Mouse (Mus musculus) kidney, embryonic 14.5 days (tissue): ENCODE results near the gene Elfn1. TPM values are rescaled to one million over a fixed set of nuclear protein-coding genes. Genes with fewer than 3 reads are reported as not detected.

Source experiments
- ATAC-seq: fragments of 200-750 bp; cut with Nextera tagmentation; 2 replicates; pipeline ENCODE4 v1.8.0; 2017; ENCODE audit warnings: moderate number of reproducible peaks, mild to moderate bottlenecking, moderate TSS enrichment, moderate library complexity; ENCODE audit not compliant: low FRiP score, low TSS enrichment
- H3K27ac ChIP-seq: fragments of 300-500 bp; sonication (generic); 2 replicates; pipeline ENCODE4 v1.5.1; 2014; ENCODE audit warnings: low read depth, mild to moderate bottlenecking, low read length, moderate library complexity, mixed read lengths
- H3K27me3 ChIP-seq: fragments of 300-500 bp; sonication (generic); 2 replicates; pipeline ENCODE4 v1.6.1; 2014; ENCODE audit warnings: mild to moderate bottlenecking, low read length; ENCODE audit not compliant: control insufficient read depth, insufficient read depth
- H3K36me3 ChIP-seq: fragments of 300-500 bp; sonication (generic); 2 replicates; pipeline ENCODE4 v1.6.1; 2014; ENCODE audit warnings: low read length, mixed read lengths; ENCODE audit not compliant: control insufficient read depth, insufficient read depth
- H3K4me1 ChIP-seq: fragments of 300-500 bp; sonication (generic); 2 replicates; pipeline ENCODE4 v1.6.1; 2014; ENCODE audit warnings: low read length, mixed read lengths; ENCODE audit not compliant: control insufficient read depth, insufficient read depth
- H3K4me2 ChIP-seq: fragments of 300-500 bp; sonication (generic); replicated peaks from 2 replicates; pipeline ENCODE4 v1.6.1; 2014; ENCODE audit warnings: low read depth, mild to moderate bottlenecking, low read length
- H3K4me3 ChIP-seq: fragments of 300-500 bp; sonication (generic); 2 replicates; pipeline ENCODE4 v1.5.1; 2014; ENCODE audit warnings: mild to moderate bottlenecking, low read length
- H3K9ac ChIP-seq: fragments of 300-500 bp; sonication (generic); 2 replicates; pipeline ENCODE4 v1.6.1; 2014; ENCODE audit warnings: low read depth, mild to moderate bottlenecking, low read length, moderate library complexity
- H3K9me3 ChIP-seq: fragments of 300-500 bp; sonication (generic); 2 replicates; pipeline ENCODE4 v1.6.1; 2016; ENCODE audit warnings: low read length; ENCODE audit not compliant: control insufficient read depth
- WGBS: fragments of 180-500 bp; shearing (Covaris S2); extraction: QIAGEN DNeasy Blood & Tissue Kit; methylation state at CpG from one replicate; pipeline ENCODE4 v1.1.7; 2014; 5-methylcytosine and 5-hydroxymethylcytosine counted together
- polyA plus RNA-seq: library from polyadenylated mRNA; unstranded; fragments of >200 nt; fragmentation: Nextera tagmentation; extraction: Ambion mirVana; gene quantifications from 2 replicates; pipeline ENCODE4 v1.2.1, GENCODE M21; 2014

The Elfn1 gene
- polyA plus RNA-seq, 1 experiment from 2014 or later = 0.14 TPM

DNA sequence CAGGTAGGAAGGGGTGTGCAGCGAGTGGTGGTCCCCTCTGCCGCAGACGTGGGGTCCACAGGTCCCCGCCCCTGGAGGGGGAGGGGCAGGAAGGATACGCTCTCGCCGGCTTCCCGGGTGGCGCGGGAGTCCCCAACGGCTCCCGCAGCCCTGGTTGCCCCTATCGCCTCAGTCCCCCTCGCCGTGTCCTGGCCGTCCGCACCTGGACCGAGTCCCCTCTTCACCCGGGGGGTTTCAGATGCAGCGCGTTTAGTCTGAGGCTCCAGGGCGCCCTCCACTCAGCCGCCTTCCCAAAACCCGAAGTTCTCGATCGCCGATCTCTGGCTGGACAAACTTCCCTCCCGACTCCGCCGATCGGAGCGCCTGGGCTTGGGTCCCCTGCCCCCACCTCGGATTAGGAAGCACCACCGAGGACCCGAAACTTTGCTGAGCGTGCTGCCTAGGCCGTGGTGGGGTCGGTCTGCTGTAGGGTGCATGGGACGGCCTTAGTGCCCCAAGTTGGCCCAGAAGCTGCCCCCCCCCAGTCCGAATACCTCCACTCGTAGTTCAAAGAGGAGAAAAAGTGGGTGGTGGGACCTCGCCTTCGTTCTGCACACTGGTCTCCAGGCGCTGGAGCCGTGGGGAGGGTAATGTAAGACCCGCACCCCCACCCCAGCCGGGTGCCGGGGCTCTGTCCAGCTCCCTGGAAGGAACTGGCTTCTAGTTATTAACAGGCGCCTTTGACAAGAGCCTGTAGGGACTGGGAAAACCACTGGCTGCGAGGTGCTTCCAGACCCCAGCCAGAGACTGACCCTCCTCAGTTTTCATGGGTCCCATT is 1.3 kb downstream of the Elfn1 start:
- under 1% methylated on average over 48 of the region's 50 CpGs for WGBS
- peak overlapping the region; percentile 99 for H3K4me2 ChIP-seq
- H3K9me3 ChIP-seq = no peaks in the 10 kb centered on the region
- 0 out of 2 replicates have a peak, but pooled peaks have one; percentile 2 for ATAC-seq
- H3K4me3 ChIP-seq = peak overlapping the region; percentile 51
- peaks cover 29% of the 10 kb centered on the region for H3K4me1 ChIP-seq
- H3K9ac ChIP-seq = peak overlapping the region; percentile 55
- no peak overlapping the region for H3K27ac ChIP-seq
- no peaks in the 10 kb centered on the region for H3K36me3 ChIP-seq
- H3K27me3 ChIP-seq = peaks cover 86% of the 10 kb centered on the region

DNA sequence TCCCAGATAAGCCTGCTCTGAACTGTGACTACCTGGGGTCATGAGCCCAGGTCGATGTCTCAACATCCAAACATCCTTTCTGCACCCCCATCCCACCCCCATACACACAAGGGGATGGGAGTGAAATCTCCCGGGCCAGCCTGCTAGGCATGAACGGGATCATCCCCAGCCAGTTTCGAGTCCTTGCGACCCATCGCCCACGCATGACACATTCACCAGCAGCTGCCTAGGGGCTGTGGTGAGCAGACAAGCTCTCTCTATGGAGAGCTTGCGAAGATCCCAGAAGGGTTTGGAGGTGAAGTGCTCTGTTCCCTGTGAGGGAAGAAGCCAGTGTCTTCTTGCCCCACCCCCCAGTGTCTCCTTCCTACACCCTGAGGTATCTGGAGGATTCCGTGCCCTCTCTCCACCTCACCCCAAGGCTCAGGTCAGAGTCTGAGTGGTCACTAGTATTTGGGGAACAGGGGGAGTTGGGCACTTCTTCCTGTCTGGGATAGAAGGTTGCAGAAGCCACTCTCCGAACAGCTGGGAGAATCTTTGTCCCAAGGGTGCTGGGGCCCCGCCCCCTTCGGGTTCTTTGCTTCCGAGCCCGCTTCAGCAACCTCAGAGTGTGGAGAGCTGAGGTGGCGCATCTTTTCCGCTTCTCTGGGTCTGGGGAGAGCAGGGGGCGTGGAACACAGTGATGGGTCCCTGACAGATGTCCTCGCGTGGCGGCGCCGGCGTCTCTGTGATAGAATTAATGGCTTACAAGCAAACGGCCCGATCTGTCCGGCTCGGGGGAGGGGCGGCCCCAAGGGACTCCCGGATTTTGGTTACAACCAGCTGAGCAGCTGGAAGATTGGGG is 2.2 kb downstream of the Elfn1 start:
- Histone ChIP-seq H3K4me2 (peak overlapping the region; percentile 27), H3K4me1 (peaks cover 29% of the 10 kb centered on the region), H3K27me3 (peaks cover 90% of the 10 kb centered on the region), H3K9ac (no peak overlapping the region), H3K36me3 (no peaks in the 10 kb centered on the region), H3K4me3 (peak overlapping the region; percentile 18), H3K27ac (no peak overlapping the region), H3K9me3 (no peaks in the 10 kb centered on the region)
- ATAC-seq = no peak
- 1% methylated on average over 29 of the region's 29 CpGs for WGBS

DNA sequence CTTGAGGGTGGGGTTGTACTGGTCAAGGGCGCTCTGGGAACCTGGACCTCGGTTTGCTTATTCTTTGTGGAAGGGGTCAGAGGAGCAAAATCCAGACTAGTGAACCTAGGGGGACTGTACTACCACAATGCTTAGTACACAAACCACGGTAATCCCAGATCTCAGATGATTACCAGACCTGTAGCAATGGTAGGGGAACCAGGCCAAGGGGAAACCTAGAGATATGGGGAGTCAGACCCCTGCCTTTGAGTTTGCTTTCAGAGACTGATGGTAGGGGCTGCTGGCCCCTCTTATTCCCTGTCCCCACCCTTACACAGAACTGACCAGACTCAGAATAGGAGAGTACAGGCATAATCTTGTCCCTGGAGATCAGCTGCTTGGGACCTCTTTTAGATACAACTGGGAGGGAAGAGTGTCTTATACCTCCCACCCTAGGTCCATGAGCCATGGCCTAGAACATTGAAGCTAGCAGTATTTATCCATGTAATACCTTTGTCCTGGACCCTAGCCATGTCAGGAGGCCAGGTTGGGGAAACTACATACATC is 3.1 kb downstream of the Elfn1 start:
- no peak for ATAC-seq
- peaks cover 92% of the 10 kb centered on the region for H3K27me3 ChIP-seq
- no peak overlapping the region for H3K27ac ChIP-seq
- peaks cover 29% of the 10 kb centered on the region for H3K4me1 ChIP-seq
- H3K4me2 ChIP-seq = no peak overlapping the region
- 7% methylated on average over 3 of the region's 3 CpGs for WGBS
- no peak overlapping the region for H3K4me3 ChIP-seq
- H3K36me3 ChIP-seq = no peaks in the 10 kb centered on the region
- H3K9ac ChIP-seq = no peak overlapping the region
- H3K9me3 ChIP-seq = no peaks in the 10 kb centered on the region

DNA sequence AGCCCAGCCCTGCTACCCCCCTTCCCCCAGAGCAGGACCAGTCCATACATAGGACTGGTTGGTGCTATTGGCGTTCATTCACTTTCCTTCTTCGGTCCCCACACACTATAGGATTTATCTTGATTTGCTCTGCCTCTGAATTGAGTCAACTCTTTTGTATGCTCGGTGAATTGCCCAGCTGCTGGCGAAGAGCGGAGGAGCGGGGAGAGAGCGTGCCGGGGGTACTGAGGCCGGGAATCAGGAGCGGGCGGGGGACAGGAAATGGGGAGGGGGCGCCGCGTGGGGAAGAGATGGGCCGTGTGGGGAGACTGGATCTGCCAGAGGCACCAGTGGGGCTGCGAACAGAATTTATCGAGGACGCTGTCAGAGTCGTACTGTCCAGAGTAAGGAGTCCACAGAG is 3.8 kb downstream of the Elfn1 start:
- H3K9me3 ChIP-seq = no peaks in the 10 kb centered on the region
- WGBS = 4% methylated on average over 17 of the region's 19 CpGs

DNA sequence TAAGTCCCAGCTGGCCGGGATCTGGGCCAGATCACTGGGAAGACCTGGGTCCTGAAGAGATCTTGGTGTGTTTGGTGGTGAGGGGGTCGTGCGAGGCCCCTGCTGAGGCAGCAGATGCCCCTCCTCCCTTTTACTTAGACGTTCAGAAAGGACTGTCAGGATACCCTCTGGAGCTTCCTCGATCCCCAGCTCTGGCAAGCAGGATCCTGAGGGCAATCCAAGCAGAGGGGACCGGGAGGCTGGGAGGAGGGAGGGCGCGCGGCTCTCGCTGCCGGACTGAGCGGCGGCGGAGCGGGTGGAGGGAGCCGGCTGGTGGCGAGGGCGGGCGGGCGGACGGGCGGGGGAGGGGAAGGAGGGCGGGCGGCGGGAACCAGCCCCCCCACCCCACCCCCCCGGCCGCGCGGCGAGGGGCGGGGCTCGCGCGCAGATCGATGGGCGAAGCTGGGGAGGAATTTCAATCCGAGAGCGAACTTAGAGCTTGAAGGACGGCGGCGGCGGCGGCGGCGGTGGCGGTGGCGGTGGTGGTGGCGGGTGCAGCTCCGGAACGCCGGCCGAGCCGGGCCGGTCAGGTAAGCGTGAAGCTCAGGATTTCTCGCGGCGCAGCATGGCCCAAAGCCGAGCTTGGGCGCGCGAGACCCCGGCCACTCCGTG is 4.5 kb downstream of the Elfn1 start:
- no peak for ATAC-seq
- no peaks in the 10 kb centered on the region for H3K9me3 ChIP-seq
- peak overlapping the region; percentile 51 for H3K4me3 ChIP-seq
- H3K9ac ChIP-seq = peak overlapping the region; percentile 47; the same call in 1 of the 2 replicates
- no peak overlapping the region for H3K27ac ChIP-seq
- H3K27me3 ChIP-seq = peaks cover 78% of the 10 kb centered on the region
- H3K4me2 ChIP-seq = peak overlapping the region; percentile 94
- H3K36me3 ChIP-seq = no peaks in the 10 kb centered on the region
- WGBS = 1% methylated on average over 22 of the region's 64 CpGs
- peaks cover 29% of the 10 kb centered on the region for H3K4me1 ChIP-seq

More for the DNA sequence above, 3.8 kb downstream of the Elfn1 start:
- Histone ChIP-seq H3K36me3 (no peaks in the 10 kb centered on the region), H3K4me2 (peak overlapping the region; percentile 94; the same call in 1 of the 2 replicates), H3K4me1 (peaks cover 29% of the 10 kb centered on the region), H3K9ac (no peak overlapping the region), H3K27me3 (peaks cover 86% of the 10 kb centered on the region), H3K4me3 (peak overlapping the region; percentile 51), H3K27ac (no peak overlapping the region)
- ATAC-seq = no peak

DNA sequence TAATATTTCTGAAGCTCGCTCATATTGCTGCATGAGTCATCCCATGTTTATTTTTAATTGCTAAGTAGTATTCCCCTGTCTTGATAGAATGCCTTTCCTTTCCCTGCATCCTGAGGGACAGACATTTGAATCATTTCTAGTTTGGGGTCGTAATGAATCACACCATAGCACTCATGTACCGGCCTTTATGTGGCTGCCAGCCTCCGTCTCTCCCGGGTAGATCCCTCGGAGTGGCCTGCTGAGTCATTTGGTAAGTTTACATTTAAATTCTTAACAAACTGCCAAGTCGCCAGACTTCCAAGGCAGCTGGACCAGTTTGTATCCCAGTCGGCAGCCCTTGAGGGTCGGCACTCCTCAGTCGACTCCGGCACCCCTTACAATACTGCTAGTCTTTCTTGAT is 13.9 kb downstream of the Elfn1 start:
- no peak overlapping the region for H3K27ac ChIP-seq
- no peak for ATAC-seq
- H3K4me1 ChIP-seq = no peaks in the 10 kb centered on the region
- WGBS = 75% methylated on average over 11 of the region's 11 CpGs
- no peaks in the 10 kb centered on the region for H3K27me3 ChIP-seq
- no peak overlapping the region for H3K4me3 ChIP-seq
- no peaks in the 10 kb centered on the region for H3K36me3 ChIP-seq
- H3K4me2 ChIP-seq = no peak overlapping the region
- H3K9ac ChIP-seq = no peak overlapping the region
- H3K9me3 ChIP-seq = peaks cover 6% of the 10 kb centered on the region; the same call in 1 of the 2 replicates

DNA sequence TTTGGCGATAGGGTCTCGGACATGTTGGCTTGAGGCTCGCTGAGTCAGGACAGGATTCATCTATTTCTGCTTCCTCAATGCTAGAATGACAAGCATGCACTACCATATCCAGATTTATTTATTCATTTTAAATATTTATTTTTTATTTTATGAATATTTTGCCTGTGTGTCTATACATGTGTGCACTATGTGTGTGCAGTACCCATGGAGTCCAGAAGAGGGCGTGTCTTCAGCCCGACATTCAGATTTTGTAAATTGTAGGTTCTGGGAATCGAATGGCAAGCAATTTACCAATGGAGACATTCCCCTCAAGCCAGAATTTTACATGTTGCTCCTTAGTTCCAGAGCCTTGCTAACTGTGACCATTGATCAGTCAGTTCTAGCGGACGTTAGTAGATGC is 16.1 kb downstream of the Elfn1 start:
- 88% methylated on average over 8 of the region's 8 CpGs for WGBS
- Histone ChIP-seq H3K27me3 (no peaks in the 10 kb centered on the region), H3K4me2 (no peak overlapping the region), H3K4me3 (no peak overlapping the region), H3K4me1 (no peaks in the 10 kb centered on the region), H3K27ac (no peak overlapping the region), H3K36me3 (no peaks in the 10 kb centered on the region), H3K9ac (no peak overlapping the region), H3K9me3 (peaks cover 6% of the 10 kb centered on the region; the same call in 1 of the 2 replicates)
- no peak for ATAC-seq

DNA sequence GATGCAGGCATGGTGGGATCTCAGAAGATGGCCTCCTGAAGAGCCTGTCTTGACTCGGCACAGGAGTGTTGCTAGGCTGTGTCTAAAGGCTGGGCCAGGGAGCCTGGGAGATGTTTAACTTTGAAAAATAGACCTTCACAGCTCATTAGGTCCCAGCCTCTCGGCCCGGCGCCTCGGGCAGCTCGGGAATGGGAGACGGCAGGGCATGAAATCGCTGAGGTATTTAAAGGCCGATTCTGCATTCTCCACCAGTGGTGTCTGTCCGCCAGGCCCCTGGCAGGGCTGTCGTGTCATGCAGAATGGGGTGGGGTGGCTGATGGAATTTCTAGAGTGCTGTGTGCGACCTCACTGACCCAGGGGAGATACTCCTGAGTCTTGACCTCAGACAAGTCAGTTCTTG is 22.4 kb downstream of the Elfn1 start:
- no peak overlapping the region for H3K9ac ChIP-seq
- no peaks in the 10 kb centered on the region for H3K36me3 ChIP-seq
- WGBS = 31% methylated on average over 12 of the region's 12 CpGs
- peaks cover 33% of the 10 kb centered on the region for H3K4me1 ChIP-seq
- no peaks in the 10 kb centered on the region for H3K27me3 ChIP-seq
- no peaks in the 10 kb centered on the region for H3K9me3 ChIP-seq
- no peak overlapping the region for H3K4me2 ChIP-seq
- peak overlapping the region; percentile 45; the same call in 1 of the 2 replicates for H3K27ac ChIP-seq
- ATAC-seq = peak; percentile 24; the same call in 1 of the 2 replicates
- no peak overlapping the region for H3K4me3 ChIP-seq
